Mouse (Mus musculus) hindbrain, embryonic 11.5 days (tissue): ENCODE data around the gene Stt3b. TPM values are rescaled to one million over a fixed set of nuclear protein-coding genes. Genes with fewer than 3 reads are reported as not detected.
A peak's percentile ranks its signal among the peaks of the same experiment; 100 is the strongest.

Experiments used
- ATAC-seq: fragments of 200-750 bp; cut with Nextera tagmentation; 2 replicates; pipeline ENCODE4 v1.8.0; 2017; ENCODE audit warnings: mild to moderate bottlenecking, moderate TSS enrichment, moderate library complexity; ENCODE audit not compliant: low FRiP score
- DNase-seq: peaks from one replicate; pipeline ENCODE4 v3.0.0-alpha.2; 2015; ENCODE audit warnings: low spot score
- H3K27ac ChIP-seq: fragments of 300-500 bp; sonication (generic); 2 replicates; pipeline ENCODE4 v1.5.1; 2014; ENCODE audit warnings: mild to moderate bottlenecking, low read depth, low read length
- H3K27me3 ChIP-seq: fragments of 300-500 bp; sonication (generic); 2 replicates; pipeline ENCODE4 v1.6.1; 2014; ENCODE audit warnings: mild to moderate bottlenecking, low read length, moderate library complexity, mixed read lengths; ENCODE audit not compliant: control insufficient read depth, insufficient read depth
- H3K36me3 ChIP-seq: fragments of 300-500 bp; sonication (generic); 2 replicates; pipeline ENCODE4 v1.6.1; 2014; ENCODE audit warnings: mild to moderate bottlenecking, low read length, moderate library complexity, mixed read lengths; ENCODE audit not compliant: control insufficient read depth, insufficient read depth
- H3K4me1 ChIP-seq: fragments of 300-500 bp; sonication (generic); replicated peaks from 2 replicates; pipeline ENCODE4 v1.6.1; 2014; ENCODE audit warnings: low read length, mixed read lengths; ENCODE audit not compliant: control insufficient read depth, insufficient read depth
- H3K4me2 ChIP-seq: fragments of 300-500 bp; sonication (generic); replicated peaks from 2 replicates; pipeline ENCODE4 v1.6.1; 2014; ENCODE audit warnings: mild to moderate bottlenecking, low read depth, low read length
- H3K4me3 ChIP-seq: fragments of 300-500 bp; sonication (generic); 2 replicates; pipeline ENCODE4 v1.5.1; 2014; ENCODE audit warnings: low read depth, low read length
- H3K9ac ChIP-seq: fragments of 300-500 bp; sonication (generic); 2 replicates; pipeline ENCODE4 v1.6.1; 2014; ENCODE audit warnings: low read depth, low read length
- H3K9me3 ChIP-seq: fragments of 300-500 bp; sonication (generic); 2 replicates; pipeline ENCODE4 v1.6.1; 2016; ENCODE audit warnings: low read length; ENCODE audit not compliant: control insufficient read depth
- WGBS: fragments of 180-500 bp; shearing (Covaris S2); extraction: QIAGEN DNeasy Blood & Tissue Kit; methylation state at CpG from one replicate; pipeline ENCODE4 v1.1.7; 2014; 5-methylcytosine and 5-hydroxymethylcytosine counted together
- polyA plus RNA-seq: library from polyadenylated mRNA; unstranded; fragments of >200 nt; fragmentation: Nextera tagmentation; extraction: Ambion mirVana; gene quantifications from 2 replicates; pipeline ENCODE4 v1.2.1, GENCODE M21; 2014

Gene Stt3b
- polyA plus RNA-seq, 1 experiment from 2014 or later, result 112 TPM

DNA sequence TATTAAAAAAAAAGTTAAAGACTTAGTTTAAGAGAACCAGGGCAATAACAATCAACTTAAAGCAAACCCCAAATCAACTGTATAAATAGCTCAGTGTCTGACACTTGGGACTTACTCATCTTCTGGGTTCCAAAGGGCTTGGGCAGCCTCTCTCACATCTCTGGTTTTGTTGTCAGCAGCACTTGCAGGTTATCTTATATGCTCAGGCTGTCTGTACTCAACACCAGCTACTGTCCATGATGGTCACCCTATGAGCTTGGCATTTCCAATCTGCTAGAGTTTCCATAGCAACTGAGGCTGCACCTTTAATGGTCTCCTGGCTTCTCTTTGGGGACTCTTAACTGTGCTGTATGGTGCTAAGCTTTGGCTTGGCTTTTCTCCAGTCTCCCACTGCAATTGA lies 72.3 kb downstream of the Stt3b start:
- ATAC-seq (no peak), DNase-seq (no peak)
- H3K4me1 ChIP-seq, result no peaks in the 10 kb centered on the region
- no peak overlapping the region for H3K27ac ChIP-seq
- H3K4me3 ChIP-seq, result no peak overlapping the region
- no peak overlapping the region for H3K9ac ChIP-seq
- peaks cover 8% of the 10 kb centered on the region; the same call in 1 of the 2 replicates for H3K36me3 ChIP-seq
- H3K27me3 ChIP-seq, result no peaks in the 10 kb centered on the region
- H3K4me2 ChIP-seq, result no peak overlapping the region
- no peaks in the 10 kb centered on the region for H3K9me3 ChIP-seq

DNA sequence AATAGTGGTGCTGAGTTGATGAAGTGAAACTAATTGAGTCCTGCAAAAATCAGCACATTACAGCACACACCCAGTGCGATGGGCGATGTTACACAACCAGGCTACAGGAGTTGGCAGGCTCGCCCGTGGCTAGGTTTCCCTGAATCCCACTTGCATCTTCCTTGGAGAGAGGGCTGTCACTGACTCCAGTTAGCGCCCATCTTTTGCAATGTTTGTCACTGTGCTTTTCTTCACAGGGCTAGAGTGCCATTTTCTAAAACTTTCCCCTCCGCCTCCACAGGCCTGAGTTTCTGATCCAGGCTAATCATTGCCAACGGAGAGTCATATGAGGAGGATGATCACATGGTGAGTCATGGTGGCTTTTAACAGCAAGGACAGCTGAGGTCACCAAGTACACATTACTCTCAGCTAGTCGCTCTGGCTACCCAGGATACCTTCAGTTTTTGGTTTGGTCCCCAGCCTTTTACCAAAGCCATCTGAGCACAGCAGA lies 73.8 kb downstream of the Stt3b start:
- Histone ChIP-seq H3K9ac (no peak overlapping the region), H3K4me2 (no peak overlapping the region), H3K4me3 (no peak overlapping the region), H3K9me3 (no peaks in the 10 kb centered on the region), H3K27ac (no peak overlapping the region), H3K4me1 (no peaks in the 10 kb centered on the region), H3K36me3 (peaks cover 2% of the 10 kb centered on the region; the same call in 1 of the 2 replicates), H3K27me3 (no peaks in the 10 kb centered on the region)
- ATAC-seq (no peak), DNase-seq (no peak)
- 91% methylated on average over 8 of the region's 8 CpGs for WGBS

DNA sequence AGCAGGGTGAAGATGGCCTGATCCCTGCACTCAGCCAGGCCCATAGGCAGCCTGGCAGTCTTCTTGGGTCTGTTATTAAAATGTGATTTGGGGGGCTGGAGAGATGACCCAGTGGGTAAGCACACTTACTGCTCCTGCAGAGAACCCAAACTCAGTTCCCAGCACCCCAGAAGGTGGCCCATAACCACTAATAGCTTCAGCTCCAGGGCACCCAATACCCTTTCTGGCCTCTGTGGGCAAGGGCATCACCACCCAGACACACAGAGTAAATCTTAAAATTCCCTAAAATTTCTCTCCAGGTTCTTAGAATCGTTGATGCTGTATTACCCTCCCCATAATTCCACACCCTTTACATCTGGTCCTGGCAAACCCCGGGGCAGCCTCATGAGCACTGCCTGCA lies 75.7 kb downstream of the Stt3b start:
- Histone ChIP-seq H3K27ac (no peak overlapping the region), H3K4me3 (no peak overlapping the region), H3K9me3 (no peaks in the 10 kb centered on the region), H3K9ac (no peak overlapping the region), H3K4me1 (no peaks in the 10 kb centered on the region), H3K4me2 (no peak overlapping the region), H3K27me3 (no peaks in the 10 kb centered on the region), H3K36me3 (no peaks in the 10 kb centered on the region)
- DNase-seq (no peak), ATAC-seq (no peak)
- WGBS, result 94% methylated on average over 2 of the region's 2 CpGs

DNA sequence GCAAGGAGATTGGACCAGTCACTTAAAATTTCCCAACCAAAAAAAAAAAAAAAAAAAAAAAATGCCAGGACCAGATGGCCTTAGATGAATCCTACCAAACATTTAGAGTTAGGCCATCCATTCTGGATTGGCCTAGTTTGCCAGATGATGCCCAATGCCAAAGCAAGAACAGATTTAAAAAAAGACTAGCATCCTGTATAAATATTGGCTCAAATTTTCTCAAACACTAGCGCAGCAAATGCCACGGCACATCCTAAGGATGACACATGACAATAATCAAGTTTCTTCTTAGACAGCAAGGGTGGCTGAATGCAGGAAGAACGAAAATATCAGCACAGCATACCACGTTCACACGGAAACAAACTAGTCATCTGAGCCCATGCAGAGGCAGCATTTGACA lies 76.5 kb downstream of the Stt3b start:
- Histone ChIP-seq H3K4me1 (no peaks in the 10 kb centered on the region), H3K9ac (no peak overlapping the region), H3K27ac (no peak overlapping the region), H3K27me3 (no peaks in the 10 kb centered on the region), H3K4me3 (no peak overlapping the region), H3K9me3 (no peaks in the 10 kb centered on the region), H3K4me2 (no peak overlapping the region), H3K36me3 (no peaks in the 10 kb centered on the region)
- ATAC-seq (no peak), DNase-seq (no peak)
- WGBS, result 93% methylated on average over 5 of the region's 5 CpGs

DNA sequence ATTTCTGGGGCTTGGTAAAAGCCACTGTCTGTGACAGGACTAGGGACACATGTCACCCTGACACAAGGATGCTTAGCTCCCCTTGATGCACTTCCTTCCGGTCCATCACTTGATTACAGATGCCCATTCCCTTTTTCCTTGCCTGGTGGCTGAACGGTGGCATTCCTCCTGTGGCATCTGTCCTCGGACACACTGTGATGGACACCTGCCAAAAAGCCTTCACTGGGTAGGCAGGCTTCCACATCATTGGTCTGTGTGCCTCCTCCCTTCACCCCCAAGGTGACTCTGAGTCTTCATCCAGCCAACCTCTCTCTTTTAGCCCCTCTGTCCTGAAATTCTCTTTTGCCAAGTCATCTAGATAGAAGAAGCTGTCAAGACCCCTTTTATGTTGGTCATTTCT lies 78.7 kb downstream of the Stt3b start:
- Histone ChIP-seq H3K4me1 (no peaks in the 10 kb centered on the region), H3K9ac (no peak overlapping the region), H3K4me3 (no peak overlapping the region), H3K27ac (no peak overlapping the region), H3K36me3 (no peaks in the 10 kb centered on the region), H3K4me2 (no peak overlapping the region), H3K9me3 (no peaks in the 10 kb centered on the region), H3K27me3 (no peaks in the 10 kb centered on the region)
- no peak for DNase-seq
- no peak for ATAC-seq
- WGBS, result 93% methylated on average over 3 of the region's 3 CpGs

DNA sequence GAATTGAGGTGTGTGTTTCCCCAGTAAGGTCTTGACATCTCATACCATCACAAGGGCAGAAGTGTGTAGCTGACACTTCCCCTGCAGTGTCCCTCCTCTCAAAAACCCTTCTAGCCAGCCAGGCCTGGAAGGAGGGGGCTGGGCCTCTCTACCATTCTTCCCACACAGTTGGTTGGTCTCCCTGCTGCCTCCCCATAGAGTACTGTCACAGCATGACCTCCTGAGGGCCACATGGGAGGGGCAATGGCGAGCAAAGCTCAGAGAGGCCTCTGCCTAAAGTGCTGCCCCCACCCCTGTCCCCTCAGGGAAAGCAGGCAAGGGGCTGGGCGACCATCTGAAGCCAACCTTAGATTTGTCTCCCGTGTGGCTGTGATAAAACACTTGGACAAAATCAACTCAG lies 80.1 kb downstream of the Stt3b start:
- peak; percentile 31; the same call in 1 of the 2 replicates for ATAC-seq
- no peak overlapping the region for H3K4me2 ChIP-seq
- H3K36me3 ChIP-seq, result no peaks in the 10 kb centered on the region
- no peak overlapping the region for H3K27ac ChIP-seq
- H3K4me1 ChIP-seq, result no peaks in the 10 kb centered on the region; the same call in 1 of the 2 replicates
- DNase-seq, result no peak
- no peaks in the 10 kb centered on the region for H3K27me3 ChIP-seq
- no peak overlapping the region for H3K9ac ChIP-seq
- no peak overlapping the region for H3K4me3 ChIP-seq
- no peaks in the 10 kb centered on the region for H3K9me3 ChIP-seq
- 23% methylated on average over 3 of the region's 3 CpGs for WGBS

DNA sequence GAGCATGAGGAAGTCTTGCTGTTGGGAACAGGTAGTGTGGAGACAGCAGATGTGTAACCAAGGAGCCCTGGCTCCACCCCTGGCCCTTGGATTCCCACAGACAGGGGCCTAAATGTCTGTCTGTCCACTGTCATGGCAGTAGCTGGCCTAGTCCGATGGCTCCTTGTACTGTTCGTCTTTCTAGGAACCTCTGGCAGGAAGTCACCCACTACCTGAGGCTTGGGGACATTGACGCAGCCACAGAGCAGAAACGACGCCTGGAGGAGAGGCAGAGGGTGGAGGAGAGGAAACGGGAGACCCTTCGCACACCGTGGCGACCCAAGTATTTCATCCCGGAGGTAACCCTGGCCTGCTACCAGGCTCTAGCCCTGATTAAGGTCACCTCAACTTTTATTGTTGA lies 80.5 kb downstream of the Stt3b start:
- H3K9me3 ChIP-seq, result no peaks in the 10 kb centered on the region
- H3K9ac ChIP-seq, result no peak overlapping the region
- peaks cover 2% of the 10 kb centered on the region; the same call in 1 of the 2 replicates for H3K4me1 ChIP-seq
- no peaks in the 10 kb centered on the region for H3K36me3 ChIP-seq
- DNase-seq, result no peak
- no peak overlapping the region for H3K27ac ChIP-seq
- ATAC-seq, result no peak
- whole genome bisulfite sequencing, result 72% methylated on average over 10 of the region's 10 CpGs
- no peak overlapping the region for H3K4me2 ChIP-seq
- H3K27me3 ChIP-seq, result no peaks in the 10 kb centered on the region
- no peak overlapping the region for H3K4me3 ChIP-seq

DNA sequence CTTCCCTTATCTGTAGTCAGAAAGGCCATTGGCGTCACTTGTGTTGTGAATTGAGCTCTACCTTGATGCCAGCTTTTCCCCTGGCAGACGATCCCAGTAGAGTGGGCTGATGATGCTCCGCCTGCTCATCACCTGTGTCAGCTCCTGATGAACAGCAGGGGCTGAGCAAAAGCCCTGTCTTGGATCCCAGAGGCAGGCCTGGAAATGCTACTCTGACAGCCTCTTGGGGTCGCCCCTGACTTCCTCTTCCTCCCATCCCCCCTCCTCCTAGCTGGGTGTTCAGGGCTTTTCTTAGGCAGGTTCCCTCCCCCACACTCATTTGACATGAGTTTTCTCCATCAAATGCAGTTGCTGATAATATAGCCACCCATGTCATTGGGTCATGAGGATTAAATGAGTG lies 81.1 kb downstream of the Stt3b start:
- 69% methylated on average over 4 of the region's 4 CpGs for WGBS
- Histone ChIP-seq H3K27ac (no peak overlapping the region), H3K4me3 (no peak overlapping the region), H3K9me3 (no peaks in the 10 kb centered on the region), H3K27me3 (no peaks in the 10 kb centered on the region), H3K9ac (no peak overlapping the region), H3K36me3 (no peaks in the 10 kb centered on the region), H3K4me2 (no peak overlapping the region), H3K4me1 (peaks cover 2% of the 10 kb centered on the region; the same call in 1 of the 2 replicates)
- ATAC-seq (no peak), DNase-seq (no peak)

DNA sequence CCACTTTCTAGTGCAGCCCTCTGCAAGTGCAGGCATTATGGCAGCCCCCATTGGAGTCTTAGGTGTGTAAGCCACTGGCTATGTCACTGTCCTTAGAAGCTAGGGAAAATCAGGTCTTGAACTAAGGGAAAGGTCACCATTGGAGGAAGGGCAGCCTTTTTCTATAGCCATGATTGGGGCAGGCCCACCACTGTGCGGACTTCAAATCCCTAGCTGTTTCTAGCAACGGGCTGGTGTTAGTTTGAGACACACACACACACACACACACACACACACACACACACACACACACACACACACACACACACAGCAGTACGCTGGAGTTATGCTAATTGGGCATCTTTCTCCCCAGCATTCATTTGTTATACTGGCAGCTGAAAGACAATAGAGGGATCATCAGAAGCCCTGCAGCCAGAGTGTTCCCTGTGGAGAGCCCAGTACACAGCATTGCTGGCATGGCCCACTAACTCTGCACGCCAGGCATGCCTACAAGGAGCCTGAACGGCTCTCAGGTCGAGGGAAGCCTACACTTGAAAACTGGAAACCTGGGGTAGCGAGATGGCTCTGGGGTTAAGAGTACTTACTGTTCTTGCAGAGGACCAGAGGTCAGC lies 85.4 kb downstream of the Stt3b start:
- H3K4me1 ChIP-seq, result peaks cover 2% of the 10 kb centered on the region; the same call in 1 of the 2 replicates
- H3K4me3 ChIP-seq, result no peak overlapping the region
- 36% methylated on average over 7 of the region's 7 CpGs for whole genome bisulfite sequencing
- H3K27me3 ChIP-seq, result no peaks in the 10 kb centered on the region
- H3K9me3 ChIP-seq, result no peaks in the 10 kb centered on the region
- H3K4me2 ChIP-seq, result no peak overlapping the region
- H3K36me3 ChIP-seq, result no peaks in the 10 kb centered on the region
- DNase-seq, result peak; percentile 44
- no peak overlapping the region for H3K9ac ChIP-seq
- peak; percentile 84 for ATAC-seq
- no peak overlapping the region for H3K27ac ChIP-seq
